Mouse (Mus musculus) MEL (cell line): ENCODE results near the gene Porcn. TPM values are rescaled to one million over a fixed set of nuclear protein-coding genes. Genes with fewer than 3 reads are reported as not detected.

ENCODE experiments used
- DNase-seq: peaks from one replicate; pipeline ENCODE4 v3.0.0; 2011; ENCODE audit warnings: low read depth, low spot score
- H3K27ac ChIP-seq: 2 replicates; pipeline ENCODE4 v1.5.1; 2012; ENCODE audit warnings: low read depth, mild to moderate bottlenecking, control low read depth, low read length, moderate library complexity; ENCODE audit not compliant: control insufficient read depth
- H3K27me3 ChIP-seq, 2 experiments: fragments of 150-350 bp in 1 of 2; sonication (generic) in 1 of 2; 2 replicates each; pipeline ENCODE4 v1.6.1; 2012; ENCODE audit warnings: low read length in 2 of 2, mild to moderate bottlenecking in 2 of 2, improper control_type of control experiment in 1 of 2, moderate library complexity in 1 of 2; ENCODE audit not compliant: insufficient read depth in 2 of 2, control insufficient read depth in 1 of 2
- H3K36me3 ChIP-seq, 2 experiments: 2 replicates each; pipeline ENCODE4 v1.6.1; 2012 to 2014; ENCODE audit warnings: low read length in 2 of 2, improper control_type of control experiment in 1 of 2, inconsistent platforms in 1 of 2, mild to moderate bottlenecking in 1 of 2; ENCODE audit not compliant: insufficient read depth in 2 of 2, control insufficient read depth in 1 of 2
- H3K4me1 ChIP-seq, 2 experiments: fragments of 150-350 bp in 1 of 2; sonication (generic) in 1 of 2; 2 replicates each; pipeline ENCODE4 v1.6.1; 2012; ENCODE audit warnings: low read length in 2 of 2, improper control_type of control experiment in 1 of 2, mild to moderate bottlenecking in 1 of 2; ENCODE audit not compliant: insufficient read depth in 2 of 2, control insufficient read depth in 1 of 2
- H3K4me3 ChIP-seq, 2 experiments: fragments of 150-350 bp in 1 of 2; sonication (generic) in 1 of 2; 2 replicates each; pipeline ENCODE4 v1.5.1; 2012; ENCODE audit warnings: low read depth in 2 of 2, low read length in 2 of 2, mild to moderate bottlenecking in 2 of 2, moderate library complexity in 2 of 2, control low read depth in 1 of 2, improper control_type of control experiment in 1 of 2; ENCODE audit not compliant: control insufficient read depth in 1 of 2, insufficient read depth in 1 of 2
- H3K79me2 ChIP-seq: 2 replicates; pipeline ENCODE4 v1.6.1; 2012; ENCODE audit warnings: mild to moderate bottlenecking, low read length, moderate library complexity; ENCODE audit not compliant: control insufficient read depth, poor library complexity, insufficient read depth
- H3K9ac ChIP-seq: 2 replicates; pipeline ENCODE4 v1.6.1; 2012; ENCODE audit warnings: low read depth, mild to moderate bottlenecking, control low read depth, low read length, moderate library complexity; ENCODE audit not compliant: control insufficient read depth, poor library complexity, severe bottlenecking
- H3K9me3 ChIP-seq: fragments of 150-350 bp; sonication (generic); replicated peaks from 2 replicates; pipeline ENCODE4 v1.6.1; 2012; ENCODE audit warnings: mild to moderate bottlenecking, low read length, improper control_type of control experiment, moderate library complexity; ENCODE audit not compliant: insufficient read depth
- BHLHE40 ChIP-seq: IDR thresholded peaks from 2 replicates; pipeline ENCODE4 v1.6.1; 2012; ENCODE audit warnings: low read depth, mild to moderate bottlenecking, inconsistent platforms, low read length, improper control_type of control experiment, borderline replicate concordance
- CHD1 ChIP-seq: IDR thresholded peaks from 2 replicates; pipeline ENCODE4 v1.6.1; 2012; ENCODE audit warnings: low read depth, mild to moderate bottlenecking, inconsistent platforms, low read length, improper control_type of control experiment
- CTCF ChIP-seq, 3 experiments: IDR thresholded peaks in 2 of 3; conservative IDR thresholded peaks in 1 of 3; 2 replicates each; pipeline ENCODE4 v1.5.1; 2011 to 2012; ENCODE audit warnings: low read length in 3 of 3, low read depth in 2 of 3, mild to moderate bottlenecking in 2 of 3, improper control_type of control experiment in 1 of 3, inconsistent platforms in 1 of 3, mixed read lengths in 1 of 3, moderate library complexity in 1 of 3; ENCODE audit not compliant: control insufficient read depth in 1 of 3, insufficient read depth in 1 of 3, poor library complexity in 1 of 3, severe bottlenecking in 1 of 3
- EP300 ChIP-seq, 2 experiments: IDR thresholded peaks; 2 replicates each; pipeline ENCODE4 v1.6.1; 2011; ENCODE audit warnings: improper control_type of control experiment in 2 of 2, low read length in 2 of 2, low read depth in 1 of 2, mild to moderate bottlenecking in 1 of 2
- ETS1 ChIP-seq: IDR thresholded peaks from 2 replicates; pipeline ENCODE4 v1.6.1; 2012; ENCODE audit warnings: low read depth, mild to moderate bottlenecking, inconsistent platforms, low read length, improper control_type of control experiment, moderate library complexity
- GABPA ChIP-seq: IDR thresholded peaks from 2 replicates; pipeline ENCODE4 v1.6.1; 2012; ENCODE audit warnings: low read depth, mild to moderate bottlenecking, inconsistent platforms, low read length, improper control_type of control experiment, moderate library complexity
- KAT2A ChIP-seq: conservative IDR thresholded peaks from 2 replicates; pipeline ENCODE4 v1.6.1; 2012; ENCODE audit warnings: low read depth, low read length, improper control_type of control experiment, inconsistent platforms
- MAFK ChIP-seq: IDR thresholded peaks from 2 replicates; pipeline ENCODE4 v1.6.1; 2011; ENCODE audit warnings: low read depth, mild to moderate bottlenecking, low read length, improper control_type of control experiment, borderline replicate concordance
- MAX ChIP-seq: IDR thresholded peaks from 2 replicates; pipeline ENCODE4 v1.6.1; 2011; ENCODE audit warnings: low read length, improper control_type of control experiment
- MAZ ChIP-seq: IDR thresholded peaks from 2 replicates; pipeline ENCODE4 v1.6.1; 2012; ENCODE audit warnings: low read depth, mild to moderate bottlenecking, inconsistent platforms, low read length, improper control_type of control experiment
- MYB ChIP-seq: IDR thresholded peaks from 2 replicates; pipeline ENCODE4 v1.6.1; 2011; ENCODE audit warnings: mild to moderate bottlenecking, low read depth, low read length, improper control_type of control experiment
- MYC ChIP-seq: IDR thresholded peaks from 2 replicates; pipeline ENCODE4 v1.6.1; 2011; ENCODE audit warnings: low read depth, mild to moderate bottlenecking, low read length, improper control_type of control experiment, moderate library complexity
- POLR2A ChIP-seq, 2 experiments: IDR thresholded peaks; 2 replicates each; pipeline ENCODE4 v1.6.1; 2011 to 2012; ENCODE audit warnings: low read length in 2 of 2, mild to moderate bottlenecking in 2 of 2, control low read depth in 1 of 2, improper control_type of control experiment in 1 of 2, low read depth in 1 of 2, moderate library complexity in 1 of 2; ENCODE audit not compliant: control insufficient read depth in 1 of 2, insufficient read depth in 1 of 2, poor library complexity in 1 of 2
- RAD21 ChIP-seq: IDR thresholded peaks from 2 replicates; pipeline ENCODE4 v1.6.1; 2011; ENCODE audit warnings: mild to moderate bottlenecking, low read depth, low read length, improper control_type of control experiment
- SIN3A ChIP-seq: IDR thresholded peaks from 2 replicates; pipeline ENCODE4 v1.6.1; 2012; ENCODE audit warnings: low read length, improper control_type of control experiment, inconsistent platforms
- SMC3 ChIP-seq: IDR thresholded peaks from 2 replicates; pipeline ENCODE4 v1.6.1; 2011; ENCODE audit warnings: low read depth, low read length, improper control_type of control experiment
- TBP ChIP-seq: IDR thresholded peaks from 2 replicates; pipeline ENCODE4 v1.8.0; 2011; ENCODE audit warnings: low read depth, low read length, improper control_type of control experiment
- UBTF ChIP-seq: IDR thresholded peaks from 2 replicates; pipeline ENCODE4 v1.6.1; 2012; ENCODE audit warnings: low read depth, mild to moderate bottlenecking, inconsistent platforms, low read length, improper control_type of control experiment, moderate library complexity, borderline replicate concordance; ENCODE audit not compliant: insufficient read depth
- USF1 ChIP-seq: IDR thresholded peaks from 2 replicates; pipeline ENCODE4 v1.6.1; 2014; ENCODE audit warnings: low read depth, mild to moderate bottlenecking, inconsistent platforms, low read length, improper control_type of control experiment, moderate library complexity
- ZMIZ1 ChIP-seq: IDR thresholded peaks from 2 replicates; pipeline ENCODE4 v1.6.1; 2012; ENCODE audit warnings: low read depth, mild to moderate bottlenecking, inconsistent platforms, low read length, improper control_type of control experiment, moderate library complexity
- ZNF384 ChIP-seq: IDR thresholded peaks from 2 replicates; pipeline ENCODE4 v1.6.1; 2012; ENCODE audit warnings: low read depth, mild to moderate bottlenecking, inconsistent platforms, low read length, improper control_type of control experiment
- polyA plus RNA-seq, 2 experiments: library from polyadenylated mRNA; stranded (reverse) in 1 of 2; unstranded in 1 of 2; fragments of >175 nt in 1 of 2; fragments of >200 nt in 1 of 2; gene quantifications; 2 replicates each; pipeline versions ENCODE4 v1.2.1 to v1.2.4; 2012; ENCODE audit warnings: low replicate concordance in 2 of 2, low read depth in 1 of 2; ENCODE audit not compliant: insufficient read length in 2 of 2, insufficient read depth in 1 of 2, missing spikeins in 1 of 2
- total RNA-seq: library from RNA; depleted of rRNA; stranded (reverse); fragments of 300-350 nt; gene quantifications from 2 replicates; pipeline ENCODE4 v1.2.3, GENCODE M21; 2012

Gene Porcn
- total and polyA plus RNA-seq, 3 experiments = 3.5 to 16.1 TPM; not detected in 1

GRCm38 (mm10) chrX:8251789-8252333, 45.5 kb upstream of the Porcn start:
- DNase-seq = no peak
- Histone ChIP-seq H3K9ac (peak overlapping the region; percentile 75), H3K9me3 (no peaks in the 10 kb centered on the region), H3K36me3 (peaks cover 0 to 10% of the 10 kb centered on the region in 2 experiments; a peak in 2 of 4 replicates)
- TF ChIP-seq CHD1 (no peak), POLR2A (IDR thresholded peaks at IDR 0.05; ENCODE audit: control insufficient read depth in 1 of 2, insufficient read depth in 1 of 2, low read depth in 1 of 2, low read length in 2 of 2, poor library complexity in 1 of 2) (0 out of 4 replicates have a peak, but pooled peaks of 1 of the 2 experiments have one; percentile 64), EP300 (IDR thresholded peaks at IDR 0.05; ENCODE audit: low read depth in 1 of 2, low read length in 2 of 2) (no peak), MYC (peak; percentile 37; the same call in 1 of the 2 replicates)
- TF ChIP-seq, all 39 proteins: peak for 2
- Histone ChIP-seq H3K27ac (peak overlapping the region; percentile 30; the same call in 1 of the 2 replicates), H3K27me3 (no peaks in the 10 kb centered on the region), H3K79me2 (peaks cover 15% of the 10 kb centered on the region), H3K4me1 (peaks cover 3 to 9% of the 10 kb centered on the region in 2 experiments; a peak in 3 of 4 replicates), H3K4me3 (peak overlapping the region; percentile 82 to 83)

- Histone ChIP-seq H3K36me3 (peaks cover 1 to 2% of the 10 kb centered on the region in 2 experiments; a peak in 3 of 4 replicates), H3K27ac (no peak overlapping the region), H3K9me3 (no peaks in the 10 kb centered on the region), H3K27me3 (no peaks in the 10 kb centered on the region), H3K4me3 (no peak overlapping the region), H3K4me1 (peaks cover 0 to 4% of the 10 kb centered on the region in 2 experiments; a peak in 1 of 4 replicates), H3K79me2 (peaks cover 15% of the 10 kb centered on the region), H3K9ac (no peak overlapping the region)
- no peak for DNase-seq
- no peak for TF ChIP-seq KAT2A
- no peak for TF ChIP-seq MYB
- no peak for TF ChIP-seq CTCF (IDR thresholded peaks at IDR 0.05 in 2 of 3, conservative IDR thresholded peaks at IDR 0.05 in 1 of 3; ENCODE audit: control insufficient read depth in 1 of 3, insufficient read depth in 1 of 3, low read depth in 2 of 3, low read length in 3 of 3, poor library complexity in 1 of 3, severe bottlenecking in 1 of 3)
- no peak for TF ChIP-seq UBTF
- no peak for TF ChIP-seq ETS1
- no peak for TF ChIP-seq USF1
- TF ChIP-seq GABPA = no peak
- no peak for TF ChIP-seq SMC3
- TF ChIP-seq MAX = no peak
- no peak for TF ChIP-seq ZMIZ1
- TF ChIP-seq BHLHE40 = no peak
- TF ChIP-seq SIN3A = no peak
- TF ChIP-seq RAD21 = no peak
- TF ChIP-seq MAFK = no peak
- TF ChIP-seq POLR2A (IDR thresholded peaks at IDR 0.05; ENCODE audit: control insufficient read depth in 1 of 2, insufficient read depth in 1 of 2, low read depth in 1 of 2, low read length in 2 of 2, poor library complexity in 1 of 2) = no peak
- TF ChIP-seq ZNF384 = no peak
- TF ChIP-seq MAZ = no peak
- no peak for TF ChIP-seq TBP
Measured at GRCm38 (mm10) chrX:8248542-8249120, 42.3 kb upstream of the Porcn start.
